Mouse (Mus musculus): ENCODE data around the gene Sash1.

DNA sequence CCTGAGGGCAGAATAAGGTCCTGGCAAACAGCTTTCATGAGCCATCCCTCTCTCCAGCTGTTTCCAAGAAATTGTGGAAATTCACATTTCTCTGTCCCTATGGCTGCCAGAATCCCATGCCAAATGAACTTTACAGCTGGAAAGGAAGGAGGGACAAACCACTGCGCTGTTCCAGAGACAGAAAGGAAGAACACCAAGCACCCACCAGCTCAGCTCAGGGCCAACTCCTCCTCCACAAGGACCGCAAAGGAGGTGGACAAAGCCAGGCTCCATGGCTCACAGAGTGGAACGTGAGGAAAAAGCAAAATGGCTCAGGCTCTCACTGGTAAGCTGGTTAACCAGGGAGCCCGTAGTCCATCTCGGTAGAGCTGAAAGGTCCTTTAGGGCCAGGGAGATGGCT is 67.8 kb downstream of the Sash1 start:
- TF ChIP-seq CTCF (IDR thresholded peaks at IDR 0.05; ENCODE audit: low read depth, low read length) (no peak), POLR2A (IDR thresholded peaks at IDR 0.05; ENCODE audit: extremely low read depth, insufficient read depth, low read length) (no peak)

Data from liver, adult 2 months (tissue).